Mouse (Mus musculus): ENCODE results near the gene Klf6. TPM values are rescaled to one million over a fixed set of nuclear protein-coding genes. Genes with fewer than 3 reads are reported as not detected.

Klf6 gene
- polyA plus RNA-seq, 1 experiment: 1.8 TPM

DNA sequence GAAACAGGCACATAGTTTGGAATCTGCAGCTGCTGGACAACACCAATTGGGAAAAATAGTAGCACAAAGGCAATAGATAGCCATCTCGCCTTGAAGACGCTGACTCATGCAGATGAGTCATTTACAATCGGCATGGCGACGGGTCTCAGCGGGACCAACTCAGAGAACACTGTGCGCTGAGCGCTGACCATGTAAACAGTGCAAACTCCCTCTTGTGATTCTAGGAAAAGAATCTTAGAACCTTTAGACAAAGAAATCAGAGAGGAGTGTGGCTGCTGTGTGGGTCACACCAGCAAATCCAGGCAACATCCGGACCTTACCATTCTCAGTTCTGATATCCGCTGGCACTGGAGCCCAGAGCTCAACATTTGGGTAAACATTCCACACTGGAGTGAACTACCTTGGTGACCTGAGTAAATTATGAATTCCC lies 16.1 kb upstream of the Klf6 start:
- Histone ChIP-seq H3K4me3 (ENCODE audit: control insufficient read depth, low read depth, low read length) (no peak overlapping the region), H3K27ac (ENCODE audit: control insufficient read depth, insufficient read depth, low read depth, low read length) (no peak overlapping the region), H3K27me3 (ENCODE audit: control insufficient read depth, insufficient read depth, low read length) (no peaks in the 10 kb centered on the region), H3K4me1 (ENCODE audit: control insufficient read depth, insufficient read depth, low read length) (peaks cover 4% of the 10 kb centered on the region; the same call in 1 of the 2 replicates), H3K36me3 (ENCODE audit: control insufficient read depth, insufficient read depth, low read length) (no peaks in the 10 kb centered on the region)
- no peak for TF ChIP-seq CTCF (IDR thresholded peaks at IDR 0.05; ENCODE audit: control insufficient read depth, insufficient read depth, insufficient replicate concordance, low read depth, low read length)
- TF ChIP-seq POLR2A (IDR thresholded peaks at IDR 0.05; ENCODE audit: control insufficient read depth, low read depth, low read length): no peak

DNA sequence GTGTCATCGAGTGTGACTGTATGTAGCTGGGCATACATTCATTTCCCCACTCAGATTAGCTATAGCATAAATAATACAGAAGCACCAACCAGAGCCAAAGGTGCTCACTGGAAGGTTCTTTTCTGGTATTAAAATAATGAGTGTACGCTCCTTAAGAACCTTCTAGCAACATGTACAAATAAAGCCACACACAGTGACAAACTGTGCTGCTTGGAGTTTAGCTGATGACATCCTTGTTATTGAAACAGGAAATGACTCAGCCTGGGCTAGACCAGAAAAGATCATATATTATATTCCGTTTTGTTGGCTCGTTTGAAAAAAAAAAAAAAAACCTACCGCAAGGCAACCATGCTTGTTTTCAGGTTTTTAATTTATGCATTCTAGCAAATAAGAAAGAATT lies 15.7 kb upstream of the Klf6 start:
- Histone ChIP-seq H3K27ac (ENCODE audit: control insufficient read depth, insufficient read depth, low read depth, low read length) (no peak overlapping the region), H3K4me1 (ENCODE audit: control insufficient read depth, insufficient read depth, low read length) (peaks cover 4% of the 10 kb centered on the region; the same call in 1 of the 2 replicates), H3K4me3 (ENCODE audit: control insufficient read depth, low read depth, low read length) (no peak overlapping the region), H3K27me3 (ENCODE audit: control insufficient read depth, insufficient read depth, low read length) (no peaks in the 10 kb centered on the region), H3K36me3 (ENCODE audit: control insufficient read depth, insufficient read depth, low read length) (no peaks in the 10 kb centered on the region)
- no peak for TF ChIP-seq CTCF (IDR thresholded peaks at IDR 0.05; ENCODE audit: control insufficient read depth, insufficient read depth, insufficient replicate concordance, low read depth, low read length)
- no peak for TF ChIP-seq POLR2A (IDR thresholded peaks at IDR 0.05; ENCODE audit: control insufficient read depth, low read depth, low read length)

DNA sequence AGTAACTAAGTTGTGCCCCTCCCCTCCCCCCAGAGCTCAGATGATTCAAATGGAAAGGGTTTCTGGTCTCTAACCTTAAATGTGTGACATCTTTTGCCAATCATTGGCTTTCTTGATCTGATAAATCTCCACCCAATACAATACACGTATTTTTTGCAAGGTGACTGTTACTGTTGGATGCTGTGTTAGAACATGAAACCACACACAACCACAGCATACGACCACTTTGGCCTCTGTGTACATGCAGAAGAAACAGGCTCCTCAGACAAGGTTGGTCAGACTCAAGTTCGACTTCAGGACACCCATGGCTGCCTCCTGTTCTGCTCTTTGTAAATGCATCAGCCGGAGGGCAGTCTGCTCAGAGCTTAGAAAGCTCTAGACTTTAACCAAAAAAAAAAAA lies 14.4 kb upstream of the Klf6 start:
- Histone ChIP-seq H3K4me1 (ENCODE audit: control insufficient read depth, insufficient read depth, low read length) (peaks cover 4% of the 10 kb centered on the region; the same call in 1 of the 2 replicates), H3K27ac (ENCODE audit: control insufficient read depth, insufficient read depth, low read depth, low read length) (no peak overlapping the region)
- TF ChIP-seq POLR2A (IDR thresholded peaks at IDR 0.05; ENCODE audit: control insufficient read depth, low read depth, low read length) (no peak), CTCF (IDR thresholded peaks at IDR 0.05; ENCODE audit: control insufficient read depth, insufficient read depth, insufficient replicate concordance, low read depth, low read length) (no peak)

DNA sequence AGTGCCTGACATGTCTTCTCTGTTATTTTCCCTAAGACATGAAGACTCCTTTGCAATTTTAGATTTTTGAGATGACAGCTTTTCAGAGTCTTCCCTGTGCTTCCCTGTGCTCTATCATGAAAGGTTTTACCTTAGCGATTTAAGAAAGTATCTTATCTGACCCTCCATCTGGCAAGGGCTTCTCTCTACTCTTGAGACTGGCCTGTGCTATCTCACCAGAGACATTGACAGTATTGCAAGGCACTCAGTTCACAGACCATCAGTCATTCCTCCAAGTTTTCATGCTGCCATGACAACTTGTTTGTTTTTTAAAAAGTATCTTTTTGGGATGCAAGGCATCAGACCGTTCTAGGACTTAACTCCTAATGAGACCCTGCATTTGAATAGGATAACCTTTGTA lies 13.5 kb upstream of the Klf6 start:
- TF ChIP-seq CTCF (IDR thresholded peaks at IDR 0.05; ENCODE audit: control insufficient read depth, insufficient read depth, insufficient replicate concordance, low read depth, low read length) (no peak), POLR2A (IDR thresholded peaks at IDR 0.05; ENCODE audit: control insufficient read depth, low read depth, low read length) (no peak)
- H3K4me3 ChIP-seq (ENCODE audit: control insufficient read depth, low read depth, low read length): no peak overlapping the region
- H3K27ac ChIP-seq (ENCODE audit: control insufficient read depth, insufficient read depth, low read depth, low read length): no peak overlapping the region
- no peaks in the 10 kb centered on the region for H3K36me3 ChIP-seq (ENCODE audit: control insufficient read depth, insufficient read depth, low read length)
- peaks cover 4% of the 10 kb centered on the region; the same call in 1 of the 2 replicates for H3K4me1 ChIP-seq (ENCODE audit: control insufficient read depth, insufficient read depth, low read length)
- H3K27me3 ChIP-seq (ENCODE audit: control insufficient read depth, insufficient read depth, low read length): no peaks in the 10 kb centered on the region

More for the DNA sequence above, 14.4 kb upstream of the Klf6 start:
- H3K4me3 ChIP-seq (ENCODE audit: control insufficient read depth, low read depth, low read length): no peak overlapping the region
- no peaks in the 10 kb centered on the region for H3K36me3 ChIP-seq (ENCODE audit: control insufficient read depth, insufficient read depth, low read length)
- H3K27me3 ChIP-seq (ENCODE audit: control insufficient read depth, insufficient read depth, low read length): no peaks in the 10 kb centered on the region

DNA sequence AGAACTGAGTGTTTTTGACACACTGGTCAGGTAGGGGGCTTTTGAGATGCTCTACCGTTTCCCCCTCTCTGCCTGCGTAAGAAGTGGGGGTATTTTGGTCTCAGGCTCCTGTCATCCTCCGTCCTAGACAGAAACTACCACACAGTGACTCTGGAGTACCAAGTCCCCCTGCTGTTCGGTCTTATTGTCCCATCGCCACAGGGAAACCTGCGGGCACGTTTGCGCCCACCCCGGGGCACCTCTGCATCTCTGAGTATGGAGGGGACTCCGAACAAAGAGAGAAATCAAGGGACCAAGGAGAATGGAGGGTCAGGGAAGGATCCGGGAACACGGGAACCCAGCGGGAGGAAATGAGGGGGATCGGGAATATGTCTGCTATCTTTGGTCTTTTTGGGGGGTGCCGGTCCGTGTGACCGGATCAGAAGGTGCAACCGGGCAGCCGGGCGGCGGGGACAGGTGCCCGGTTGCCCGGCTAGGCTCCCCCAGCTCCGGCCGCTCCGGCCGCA lies 578 bp upstream of the Klf6 start:
- H3K4me3 ChIP-seq (ENCODE audit: control insufficient read depth, low read depth, low read length): peak overlapping the region; percentile 95
- peak overlapping the region; percentile 99 for H3K27ac ChIP-seq (ENCODE audit: control insufficient read depth, insufficient read depth, low read depth, low read length)
- no peaks in the 10 kb centered on the region for H3K27me3 ChIP-seq (ENCODE audit: control insufficient read depth, insufficient read depth, low read length)
- no peaks in the 10 kb centered on the region for H3K36me3 ChIP-seq (ENCODE audit: control insufficient read depth, insufficient read depth, low read length)
- H3K4me1 ChIP-seq (ENCODE audit: control insufficient read depth, insufficient read depth, low read length): peaks cover 15% of the 10 kb centered on the region
- TF ChIP-seq CTCF (IDR thresholded peaks at IDR 0.05; ENCODE audit: control insufficient read depth, insufficient read depth, insufficient replicate concordance, low read depth, low read length): no peak
- no peak for TF ChIP-seq POLR2A (IDR thresholded peaks at IDR 0.05; ENCODE audit: control insufficient read depth, low read depth, low read length)

DNA sequence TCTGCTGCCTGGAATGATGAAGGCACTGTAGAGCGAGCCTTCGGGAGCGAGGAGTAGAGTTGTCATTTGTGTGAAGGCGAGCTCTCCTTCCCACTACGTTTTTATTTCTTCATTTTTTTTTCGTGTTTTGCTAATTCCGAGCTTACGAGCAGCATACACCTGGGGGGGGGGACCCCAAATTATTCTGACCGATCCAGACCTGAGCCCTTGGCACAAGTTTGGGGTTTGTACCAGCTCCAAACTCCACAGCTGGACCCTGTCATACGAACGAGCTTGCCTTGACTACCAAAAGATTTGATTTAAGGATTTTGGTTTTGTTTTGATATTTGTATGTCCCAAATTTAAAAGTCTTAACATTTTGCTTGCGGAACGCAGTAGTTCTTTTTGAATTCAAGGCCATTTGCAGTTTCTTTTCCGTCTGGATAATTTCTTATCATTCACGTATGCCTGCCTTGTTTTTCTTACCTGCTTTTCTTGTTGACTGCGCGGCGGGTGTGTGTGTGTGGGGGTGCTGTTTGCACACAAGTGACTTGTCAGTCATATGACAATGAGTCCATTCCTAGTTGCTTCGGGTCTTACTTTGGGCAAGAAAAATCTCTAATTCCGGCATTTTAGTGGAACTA lies 832 bp downstream of the Klf6 start:
- Histone ChIP-seq H3K4me3 (ENCODE audit: control insufficient read depth, low read depth, low read length) (peak overlapping the region; percentile 65), H3K27me3 (ENCODE audit: control insufficient read depth, insufficient read depth, low read length) (no peaks in the 10 kb centered on the region), H3K36me3 (ENCODE audit: control insufficient read depth, insufficient read depth, low read length) (no peaks in the 10 kb centered on the region), H3K27ac (ENCODE audit: control insufficient read depth, insufficient read depth, low read depth, low read length) (peak overlapping the region; percentile 40), H3K4me1 (ENCODE audit: control insufficient read depth, insufficient read depth, low read length) (peaks cover 14% of the 10 kb centered on the region)
- no peak for TF ChIP-seq POLR2A (IDR thresholded peaks at IDR 0.05; ENCODE audit: control insufficient read depth, low read depth, low read length)
- TF ChIP-seq CTCF (IDR thresholded peaks at IDR 0.05; ENCODE audit: control insufficient read depth, insufficient read depth, insufficient replicate concordance, low read depth, low read length): no peak

DNA sequence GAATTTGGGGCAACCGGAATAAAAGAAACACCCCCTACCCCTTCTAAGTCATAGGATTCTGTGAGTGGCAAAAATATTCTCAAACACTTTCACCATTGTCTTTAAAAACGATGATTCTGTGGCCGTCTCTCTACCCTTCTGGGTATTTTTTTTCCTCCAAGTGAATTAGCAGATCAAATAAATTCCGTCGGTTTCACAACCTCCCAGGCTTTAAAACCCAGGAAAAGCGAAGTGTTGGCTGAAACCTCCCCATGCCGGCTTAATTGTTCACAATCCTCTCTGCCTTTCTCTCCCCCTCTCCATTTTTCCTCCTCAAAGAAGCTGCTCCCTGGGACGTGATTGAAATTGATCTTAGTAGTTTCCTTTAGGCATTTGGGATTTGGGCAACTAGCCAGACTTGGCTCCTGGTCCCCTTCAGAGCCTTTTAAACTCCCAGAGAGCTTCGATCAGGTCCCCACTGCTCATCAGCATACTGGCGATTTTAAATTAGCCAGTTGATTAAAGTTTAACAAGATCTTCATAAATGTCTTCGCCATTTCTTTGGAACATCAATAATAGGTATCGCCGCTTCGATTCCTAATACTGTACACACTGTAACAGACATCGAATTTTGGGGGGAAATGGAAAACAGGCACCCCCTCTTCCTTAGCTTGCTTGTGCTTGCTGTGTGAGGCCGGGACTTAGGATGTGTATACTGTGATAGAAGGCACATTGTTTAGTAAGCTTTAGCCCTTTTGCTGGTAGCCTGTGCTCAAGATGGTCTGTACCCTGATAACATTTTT lies 1.5 kb downstream of the Klf6 start:
- Histone ChIP-seq H3K36me3 (ENCODE audit: control insufficient read depth, insufficient read depth, low read length) (no peaks in the 10 kb centered on the region), H3K27ac (ENCODE audit: control insufficient read depth, insufficient read depth, low read depth, low read length) (peak overlapping the region; percentile 40), H3K4me3 (ENCODE audit: control insufficient read depth, low read depth, low read length) (peak overlapping the region; percentile 65), H3K4me1 (ENCODE audit: control insufficient read depth, insufficient read depth, low read length) (peaks cover 10% of the 10 kb centered on the region), H3K27me3 (ENCODE audit: control insufficient read depth, insufficient read depth, low read length) (no peaks in the 10 kb centered on the region)
- TF ChIP-seq CTCF (IDR thresholded peaks at IDR 0.05; ENCODE audit: control insufficient read depth, insufficient read depth, insufficient replicate concordance, low read depth, low read length) (no peak), POLR2A (IDR thresholded peaks at IDR 0.05; ENCODE audit: control insufficient read depth, low read depth, low read length) (no peak)

All from testis, adult 2 months (tissue).